Mouse (Mus musculus) testis, postnatal 10 days (tissue): ENCODE measurements at regions not wholly inside any gene's neighbourhood (a gene's known extent, or its start where the extent isn't known, plus 50 kb on each side); places are given as distances from the start of the nearest gene placed in this dataset.

ENCODE experiments used
- DNase-seq: peaks from one replicate; pipeline ENCODE4 v3.0.0; 2021; ENCODE audit warnings: low spot score

DNA sequence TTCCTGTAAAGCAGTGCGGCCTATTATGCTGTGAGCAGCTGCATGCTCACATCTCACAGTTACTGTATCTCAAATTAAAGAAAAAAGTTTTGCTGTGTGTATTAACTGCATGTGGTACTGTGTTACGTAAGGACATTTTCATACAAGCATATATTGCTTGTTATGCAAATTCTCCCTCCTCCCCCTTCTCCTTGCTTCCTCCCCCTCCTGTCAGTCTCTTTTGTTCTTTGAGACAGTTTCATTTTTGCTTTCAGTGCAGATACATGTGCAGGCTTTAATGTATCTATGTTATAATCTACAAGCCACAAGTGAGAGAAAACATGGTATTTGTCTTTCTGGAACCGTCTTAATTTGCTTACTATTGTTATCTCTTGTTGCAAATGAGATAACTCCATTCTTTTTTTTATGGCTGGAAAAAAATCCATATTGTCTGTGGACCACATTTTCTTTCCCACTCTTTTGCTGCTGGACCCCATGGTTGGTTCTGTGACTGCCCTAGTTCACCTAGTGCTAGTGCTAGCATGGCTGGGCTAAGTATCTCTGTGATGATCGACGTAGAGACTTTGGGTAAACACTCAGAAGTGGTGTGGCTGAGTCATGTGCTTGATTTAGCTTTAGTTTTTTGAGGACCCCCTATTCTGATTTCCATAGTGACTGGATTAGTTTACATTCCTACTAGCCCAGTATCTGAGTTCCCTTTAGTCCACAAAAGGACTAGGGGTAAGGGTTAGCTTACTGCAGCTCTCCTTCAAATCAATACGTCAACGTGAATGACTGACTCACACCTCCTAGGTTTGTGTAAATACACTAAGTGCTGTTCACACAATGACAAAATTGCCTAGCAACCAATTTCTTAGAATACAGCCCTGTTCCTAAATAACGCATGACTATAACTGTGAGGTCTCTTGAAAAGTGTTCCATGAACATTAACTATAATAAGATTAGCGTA, 158.1 kb downstream of the Icos start:
- no peak for DNase-seq

GRCm38 (mm10) chr1:61137210-61137885, 159.6 kb downstream of the Icos start:
- no peak for DNase-seq

DNA sequence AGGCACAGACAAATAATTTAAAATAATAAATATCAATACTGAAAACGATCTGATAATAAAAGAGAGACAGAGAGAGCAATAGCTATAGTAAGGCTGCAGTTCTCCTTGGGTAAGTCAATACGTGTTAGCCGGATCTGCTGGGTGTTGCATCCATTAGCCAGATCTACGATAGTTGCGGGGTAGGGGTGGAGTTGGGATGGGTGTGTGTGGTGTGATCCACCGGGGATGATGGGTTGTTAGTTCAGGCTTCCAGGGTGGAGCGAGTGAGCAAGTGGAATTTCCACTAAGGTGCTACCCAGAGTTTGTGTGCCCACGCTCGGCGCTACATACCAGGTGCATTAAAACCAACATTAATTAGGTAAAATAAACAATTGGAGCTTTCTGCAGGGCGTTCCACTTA, 160.2 kb downstream of the Icos start:
- no peak for DNase-seq

DNA sequence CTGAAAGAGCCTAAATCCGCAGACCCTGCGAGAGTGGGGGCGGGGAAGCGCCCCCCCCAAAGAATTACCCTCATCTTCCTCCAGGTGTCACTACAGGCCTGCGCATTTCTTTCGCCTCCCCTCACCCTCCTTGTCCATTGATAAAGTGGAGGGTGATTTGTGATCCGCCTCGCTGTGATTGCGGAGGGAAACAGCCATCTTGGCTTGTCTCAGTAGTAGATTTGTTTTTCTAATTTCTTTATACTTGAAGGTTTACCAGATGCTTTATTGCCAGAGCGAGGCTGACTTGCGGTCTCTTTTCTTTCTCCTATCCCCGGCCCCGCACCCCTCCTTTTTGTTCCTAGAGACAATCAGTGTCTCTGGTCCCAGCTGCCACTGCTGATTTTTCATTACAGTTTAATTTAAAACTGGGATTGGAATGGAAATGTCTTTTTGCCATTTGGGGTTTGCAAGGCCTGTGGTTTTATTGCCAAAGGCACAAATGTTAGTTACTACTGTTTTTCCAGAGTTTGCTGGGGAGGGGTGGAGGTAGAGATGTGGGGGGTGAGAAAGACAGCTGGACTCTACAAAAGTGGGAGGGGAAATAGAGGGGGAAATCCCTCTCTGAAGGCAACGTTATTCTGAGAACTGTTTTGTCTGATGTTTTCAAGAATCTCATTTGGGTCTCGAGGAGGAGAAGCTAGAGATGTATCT, 161.7 kb downstream of the Icos start:
- peak; percentile 52 for DNase-seq

GRCm38 (mm10) chr1:61139984-61140648, 162.4 kb downstream of the Icos start:
- no peak for DNase-seq

DNA sequence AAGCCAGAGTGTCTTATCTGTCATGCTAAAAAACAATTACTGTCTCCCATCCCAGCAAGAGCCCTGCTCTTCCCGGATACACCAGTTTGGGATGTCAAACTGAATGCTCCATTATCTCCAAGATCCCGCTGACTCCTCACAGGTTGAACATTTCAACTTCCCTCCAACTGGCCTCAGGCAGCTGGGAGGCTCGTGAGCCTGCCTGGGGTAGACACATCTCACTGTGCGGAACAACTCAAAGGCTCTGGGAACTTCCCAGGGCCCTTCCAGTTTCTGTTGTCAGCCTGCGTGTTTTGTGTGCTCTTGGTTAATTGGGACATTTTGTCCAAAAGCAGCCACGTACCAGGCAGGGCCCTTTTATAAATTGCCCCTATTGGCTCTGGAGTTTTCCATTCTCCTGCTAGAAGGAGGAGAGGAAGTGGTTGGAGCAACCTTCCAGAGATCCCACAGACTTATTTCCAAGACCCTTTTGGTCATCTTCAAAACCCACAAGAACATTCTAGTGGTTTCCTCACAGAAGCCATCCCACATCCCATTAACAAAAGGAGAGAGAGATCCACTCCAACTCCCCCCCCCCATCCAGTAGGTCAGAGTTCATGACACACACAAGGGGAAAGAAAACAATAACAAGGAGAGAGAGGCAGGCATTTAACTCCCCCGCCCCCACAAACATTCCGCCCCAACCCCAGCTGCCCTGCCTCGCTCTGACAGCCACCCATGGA, 163.3 kb downstream of the Icos start:
- DNase-seq: no peak

DNA sequence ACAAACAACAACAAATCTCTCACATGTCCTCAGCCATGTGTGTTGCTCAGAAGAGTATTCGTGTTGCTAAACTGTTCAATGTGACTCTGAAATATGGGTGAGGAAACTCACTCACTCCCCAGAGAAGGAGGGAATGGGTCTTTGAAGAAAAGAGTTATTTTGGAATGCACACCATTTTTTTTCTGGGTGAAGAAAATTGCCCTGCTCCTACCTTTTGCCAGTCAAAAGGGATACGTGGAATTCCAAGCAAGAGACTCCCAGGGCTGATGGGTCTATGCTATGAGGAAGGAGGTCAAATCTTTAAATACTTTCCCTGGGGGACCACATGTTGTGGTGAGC, 163.8 kb downstream of the Icos start:
- DNase-seq: no peak

- no peak for DNase-seq
Observed at GRCm38 (mm10) chr1:61141952-61142351, 164.2 kb downstream of the Icos start.

DNA sequence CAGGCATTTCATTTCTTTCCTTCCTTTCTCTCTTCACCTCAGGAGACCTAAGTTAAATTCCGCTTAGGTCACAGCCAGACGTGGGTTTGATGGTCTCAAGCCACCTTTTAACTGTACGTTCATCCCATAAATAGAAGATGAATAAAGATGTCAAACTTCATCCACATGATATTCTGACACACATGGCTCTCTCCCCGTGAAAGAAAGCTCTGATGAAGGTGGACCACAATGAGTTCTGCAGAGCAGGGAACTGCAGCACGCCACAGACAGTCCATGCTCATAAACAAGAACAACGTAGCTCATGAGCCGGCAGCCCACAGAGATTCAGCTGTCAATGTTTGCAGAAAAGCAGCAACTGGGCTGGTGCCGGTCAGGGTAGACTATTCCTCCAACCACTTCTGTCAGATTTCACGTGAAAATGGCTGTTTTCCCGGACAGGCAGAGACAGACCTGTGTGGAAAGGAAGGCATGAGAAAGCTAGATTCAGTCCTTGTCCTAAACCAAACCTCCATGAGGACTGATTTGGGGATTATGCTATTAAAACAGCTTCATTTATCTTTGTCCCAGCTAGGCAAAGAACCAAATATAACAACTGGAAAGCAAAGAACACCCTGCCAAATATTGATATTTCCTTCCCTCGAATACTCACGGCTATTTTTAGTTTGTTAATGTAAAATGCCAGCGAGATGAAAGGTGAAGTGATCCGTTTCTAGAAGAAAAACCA, 165.5 kb downstream of the Icos start:
- DNase-seq: no peak

DNA sequence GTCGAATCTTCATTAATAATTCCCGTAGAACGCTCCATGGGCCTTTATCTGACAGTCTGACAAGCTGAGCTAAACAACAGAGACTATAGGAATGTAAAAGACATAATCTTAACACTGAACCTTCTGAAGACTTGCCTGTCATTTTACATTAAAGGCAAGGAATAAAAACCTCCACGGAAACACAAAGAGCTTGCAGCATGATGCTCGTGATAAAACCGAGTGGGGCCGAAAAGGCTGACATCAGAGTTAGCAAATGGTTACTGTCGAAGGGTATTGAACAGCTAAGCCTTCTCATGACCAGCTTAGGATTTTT, 166.0 kb downstream of the Icos start:
- DNase-seq: no peak

DNA sequence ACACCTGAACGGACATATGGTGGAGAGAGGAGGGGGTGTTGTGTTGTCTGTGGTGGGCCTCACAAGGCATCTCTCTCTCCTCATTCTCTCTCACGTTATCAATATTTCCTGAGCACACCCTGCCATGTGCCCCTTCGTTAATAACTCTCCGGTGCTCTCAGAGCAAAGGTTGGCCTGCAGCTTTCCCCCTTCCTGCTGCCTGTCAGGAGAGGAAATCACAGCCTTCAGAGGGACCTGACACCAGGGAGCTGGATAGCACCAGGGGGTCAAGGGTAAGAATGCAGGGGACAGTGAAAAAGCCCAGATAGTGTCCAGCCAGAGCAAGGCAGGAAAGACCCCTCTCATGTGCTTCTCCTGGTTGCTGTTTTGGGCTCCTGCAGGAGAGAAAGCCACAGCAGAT, 167.3 kb downstream of the Icos start:
- DNase-seq: no peak

DNA sequence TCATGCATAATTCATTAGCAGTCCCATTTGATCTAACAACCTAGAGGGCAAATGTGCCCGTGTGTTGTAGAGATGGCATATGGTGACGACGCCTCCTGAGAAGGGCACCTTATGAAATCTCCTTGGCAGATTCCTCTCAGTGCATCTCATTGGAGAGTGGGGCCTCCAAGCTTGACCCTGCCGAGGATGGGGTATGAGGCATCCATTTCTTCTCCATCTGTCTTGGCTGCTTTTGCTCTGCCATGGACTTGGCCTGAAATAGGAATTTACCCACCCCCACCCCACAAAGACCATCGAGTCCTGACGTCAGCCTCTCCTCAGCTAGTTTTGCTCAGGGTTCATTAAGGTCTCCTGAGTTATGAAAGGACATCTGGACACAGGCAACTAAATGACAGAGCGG, 167.8 kb downstream of the Icos start:
- no peak for DNase-seq

- DNase-seq: no peak
Observed at GRCm38 (mm10) chr1:61146222-61146723, 168.5 kb downstream of the Icos start.

DNA sequence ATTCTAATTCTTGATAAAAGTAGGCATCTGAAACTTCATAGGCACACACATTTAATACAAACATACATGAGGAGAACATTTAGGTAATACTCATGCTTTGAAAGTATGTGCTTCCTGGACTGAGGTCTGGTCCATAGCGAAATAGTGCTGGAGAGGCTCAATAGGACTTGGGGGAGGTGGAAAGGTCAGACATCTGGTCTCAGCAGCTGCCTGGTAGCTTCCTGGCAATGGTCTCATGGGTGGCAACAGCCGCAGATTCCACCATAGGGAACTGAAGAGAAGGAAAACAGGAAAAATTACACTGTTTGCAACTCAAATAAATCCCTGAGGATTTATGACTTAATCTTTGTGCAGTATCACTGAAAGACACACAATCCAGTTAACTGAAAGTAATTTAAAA, 174.0 kb downstream of the Icos start:
- no peak for DNase-seq

DNA sequence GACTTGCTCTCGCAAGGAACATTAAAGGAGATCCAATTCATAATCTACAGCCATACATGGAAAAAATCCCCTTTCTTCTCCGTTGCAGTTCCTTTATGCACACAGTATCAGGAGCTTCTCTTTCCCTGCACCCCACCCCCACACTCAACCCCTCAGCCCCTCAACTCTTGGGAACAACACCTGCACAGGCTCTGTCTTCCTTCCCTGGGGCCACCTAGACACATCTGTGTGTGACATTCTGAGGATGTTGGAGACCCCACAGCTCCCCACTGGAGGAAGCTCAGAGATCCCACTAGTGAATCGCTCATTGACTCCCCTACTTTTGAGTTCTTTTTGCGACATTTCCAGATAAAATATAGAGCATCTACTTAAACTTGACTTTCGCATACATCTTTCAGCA, 174.4 kb downstream of the Icos start:
- no peak for DNase-seq

GRCm38 (mm10) chr1:61154216-61154615, 176.5 kb downstream of the Icos start:
- no peak for DNase-seq

DNA sequence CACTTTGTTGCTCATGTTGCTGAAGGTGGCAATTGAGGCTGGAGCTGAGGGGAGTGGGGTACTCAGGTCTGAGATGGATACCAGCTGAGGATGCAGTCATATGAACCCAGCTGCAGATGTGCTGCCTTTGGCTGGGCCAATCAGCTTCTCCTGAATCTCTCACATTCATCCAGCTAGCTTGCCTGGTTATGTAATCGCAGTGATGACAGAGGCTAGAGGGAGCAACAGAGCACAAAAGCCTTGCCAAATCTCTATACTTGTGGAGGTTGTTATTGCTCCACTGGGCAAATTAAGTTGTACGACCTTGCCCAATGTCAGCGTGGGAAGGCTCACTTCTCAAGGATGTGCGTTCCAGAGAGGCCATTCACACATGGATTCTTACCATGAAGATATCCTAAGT, 179.5 kb downstream of the Icos start:
- no peak for DNase-seq

GRCm38 (mm10) chr1:61160505-61160904, 182.8 kb downstream of the Icos start:
- no peak for DNase-seq

DNA sequence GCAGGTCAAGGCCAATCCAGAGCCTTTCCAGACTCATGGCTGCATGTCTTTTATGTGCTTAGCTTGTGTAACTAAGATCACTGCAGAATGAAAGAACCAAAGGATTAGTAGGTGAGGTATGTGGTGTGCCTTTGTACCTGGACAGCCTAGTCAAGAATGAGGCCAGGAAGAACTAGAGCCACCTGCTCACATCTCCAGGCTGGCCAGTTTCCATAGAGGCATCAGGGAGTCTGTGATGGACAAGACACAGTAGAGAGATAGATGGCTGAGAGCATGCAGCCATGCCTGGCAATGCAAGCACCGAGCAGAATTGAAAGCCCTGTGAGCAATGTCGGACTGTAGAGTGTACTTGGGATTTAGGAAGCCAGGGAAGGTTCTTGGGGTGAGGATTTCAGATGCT, 186.5 kb downstream of the Icos start:
- DNase-seq: no peak

DNA sequence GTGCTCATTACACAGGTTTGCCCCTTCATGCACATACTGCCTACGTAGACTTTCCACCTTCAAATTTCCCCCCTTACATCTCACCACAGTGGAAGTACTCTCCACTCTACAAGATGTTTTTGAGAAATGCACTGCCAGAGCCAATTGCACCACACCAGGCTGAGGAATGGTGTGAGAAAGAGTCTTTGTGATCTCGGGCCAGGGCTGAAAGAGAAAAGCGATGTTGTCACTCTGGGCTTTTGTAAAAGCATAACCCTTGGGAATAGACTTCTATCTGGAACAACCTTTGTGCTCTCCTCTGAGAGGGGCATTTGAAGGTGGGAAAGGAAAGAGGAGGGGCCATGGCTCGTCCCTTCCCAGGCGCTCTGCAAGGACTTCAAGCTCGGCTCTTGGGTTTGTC, 194.2 kb downstream of the Icos start:
- DNase-seq: no peak

DNA sequence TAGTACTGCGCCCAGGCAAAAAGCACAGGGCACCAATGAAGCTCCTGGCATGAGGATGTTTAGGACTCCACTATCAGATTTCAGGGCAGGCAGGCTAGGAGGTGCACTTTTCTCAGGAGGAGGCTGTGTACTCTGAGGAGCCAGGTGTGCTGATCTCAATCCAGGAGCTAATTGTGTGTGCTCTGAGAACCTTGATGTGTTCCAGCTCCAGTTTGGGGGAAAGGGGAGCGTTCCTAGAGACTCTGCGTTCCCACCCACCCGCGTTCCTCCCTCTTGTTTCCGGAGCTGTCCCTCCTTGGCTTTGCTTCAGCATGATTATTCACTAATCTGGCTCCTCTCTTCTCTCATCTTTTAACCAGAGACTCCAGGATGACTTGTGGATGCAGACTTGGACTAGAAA, 195.2 kb downstream of the Icos start:
- no peak for DNase-seq
